Mouse (Mus musculus) midbrain, embryonic 16.5 days (tissue): ENCODE measurements around the gene Lrrc74a. TPM values are rescaled to one million over a fixed set of nuclear protein-coding genes. Genes with fewer than 3 reads are reported as not detected.
A peak's percentile ranks its signal among the peaks of the same experiment; 100 is the strongest.

Source experiments
- ATAC-seq: fragments of 200-750 bp; cut with Nextera tagmentation; 2 replicates; pipeline ENCODE4 v1.8.0; 2017; ENCODE audit warnings: moderate TSS enrichment
- H3K27ac ChIP-seq: fragments of 300-500 bp; sonication (generic); 2 replicates; pipeline ENCODE4 v1.5.1; 2014; ENCODE audit warnings: mild to moderate bottlenecking, low read length, mixed read lengths
- H3K27me3 ChIP-seq: fragments of 300-500 bp; sonication (generic); 2 replicates; pipeline ENCODE4 v1.6.1; 2014; ENCODE audit warnings: low read depth, low read length, mixed read lengths; ENCODE audit not compliant: control insufficient read depth, insufficient read depth
- H3K36me3 ChIP-seq: fragments of 300-500 bp; sonication (generic); 2 replicates; pipeline ENCODE4 v1.6.1; 2014; ENCODE audit warnings: mild to moderate bottlenecking, low read length, moderate library complexity, mixed read lengths; ENCODE audit not compliant: control insufficient read depth, insufficient read depth
- H3K4me1 ChIP-seq: fragments of 300-500 bp; sonication (generic); 2 replicates; pipeline ENCODE4 v1.6.1; 2014; ENCODE audit warnings: mild to moderate bottlenecking, low read length, mixed read lengths; ENCODE audit not compliant: control insufficient read depth, insufficient read depth
- H3K4me2 ChIP-seq: fragments of 300-500 bp; sonication (generic); 2 replicates; pipeline ENCODE4 v1.6.1; 2014; ENCODE audit warnings: mild to moderate bottlenecking, low read length, mixed read lengths
- H3K4me3 ChIP-seq: fragments of 300-500 bp; sonication (generic); 2 replicates; pipeline ENCODE4 v1.5.1; 2014; ENCODE audit warnings: low read depth, mild to moderate bottlenecking, low read length, moderate library complexity, mixed read lengths
- H3K9ac ChIP-seq: fragments of 300-500 bp; sonication (generic); 2 replicates; pipeline ENCODE4 v1.6.1; 2014; ENCODE audit warnings: low read depth, low read length, mixed read lengths
- H3K9me3 ChIP-seq: fragments of 300-500 bp; sonication (generic); replicated peaks from 2 replicates; pipeline ENCODE4 v1.6.1; 2014; ENCODE audit warnings: mild to moderate bottlenecking, low read length, mixed read lengths; ENCODE audit not compliant: control insufficient read depth, poor library complexity, severe bottlenecking
- WGBS: fragments of 180-500 bp; shearing (Covaris S2); extraction: QIAGEN DNeasy Blood & Tissue Kit; methylation state at CpG from one replicate; pipeline ENCODE4 v1.1.7; 2014; 5-methylcytosine and 5-hydroxymethylcytosine counted together
- polyA plus RNA-seq: library from polyadenylated mRNA; unstranded; fragments of >200 nt; fragmentation: Nextera tagmentation; extraction: Ambion mirVana; gene quantifications from 2 replicates; pipeline ENCODE4 v1.2.1, GENCODE M21; 2015

The Lrrc74a gene
- polyA plus RNA-seq, 1 experiment from 2014 or later: not detected

- no peaks in the 10 kb centered on the region for H3K36me3 ChIP-seq
- H3K9me3 ChIP-seq: no peaks in the 10 kb centered on the region
- no peak for ATAC-seq
- H3K4me2 ChIP-seq: no peak overlapping the region
- H3K9ac ChIP-seq: no peak overlapping the region
- H3K4me1 ChIP-seq: peaks cover 97% of the 10 kb centered on the region
- peak overlapping the region; percentile 99 for H3K27ac ChIP-seq
- no peaks in the 10 kb centered on the region for H3K27me3 ChIP-seq
- no peak overlapping the region for H3K4me3 ChIP-seq
- 22% methylated on average over 4 of the region's 4 CpGs for WGBS
Observed at GRCm38 (mm10) chr12:86804308-86804700, 70.1 kb downstream of the Lrrc74a start.

GRCm38 (mm10) chr12:86804857-86805256, 70.7 kb downstream of the Lrrc74a start:
- Histone ChIP-seq H3K9me3 (no peaks in the 10 kb centered on the region; the same call in 1 of the 2 replicates), H3K4me2 (no peak overlapping the region), H3K36me3 (no peaks in the 10 kb centered on the region), H3K27me3 (no peaks in the 10 kb centered on the region), H3K4me1 (peaks cover 94% of the 10 kb centered on the region), H3K9ac (no peak overlapping the region), H3K27ac (peak overlapping the region; percentile 99), H3K4me3 (no peak overlapping the region)
- WGBS: 76% methylated on average over 2 of the region's 2 CpGs
- ATAC-seq: no peak

DNA sequence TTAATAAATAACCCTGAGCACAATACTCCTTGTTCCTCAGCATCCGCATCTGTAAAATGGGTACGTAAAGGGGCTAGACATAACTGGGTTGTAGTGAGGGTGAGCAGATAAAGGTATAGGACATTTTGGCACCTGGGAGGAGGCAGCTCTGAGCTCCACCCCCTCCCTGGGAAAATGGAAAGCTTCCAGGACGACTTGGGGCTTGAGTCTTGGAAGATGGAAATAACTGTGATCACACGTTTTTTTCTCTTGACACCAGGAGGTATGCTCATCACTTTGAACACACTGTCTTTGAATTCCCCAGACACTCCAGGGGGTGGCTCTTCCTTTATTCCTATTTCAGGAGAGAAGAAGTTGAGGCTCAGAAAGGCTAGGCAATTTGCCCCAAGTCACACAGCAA, 71.1 kb downstream of the Lrrc74a start:
- peak overlapping the region; percentile 99 for H3K27ac ChIP-seq
- WGBS: 59% methylated on average over 4 of the region's 4 CpGs
- H3K4me2 ChIP-seq: no peak overlapping the region
- ATAC-seq: no peak
- H3K9me3 ChIP-seq: no peaks in the 10 kb centered on the region; the same call in 1 of the 2 replicates
- H3K4me3 ChIP-seq: no peak overlapping the region
- H3K27me3 ChIP-seq: no peaks in the 10 kb centered on the region
- no peaks in the 10 kb centered on the region for H3K36me3 ChIP-seq
- 0 out of 2 replicates have a peak overlapping the region, but pooled peaks have one; percentile 45 for H3K9ac ChIP-seq
- H3K4me1 ChIP-seq: peaks cover 94% of the 10 kb centered on the region

- Histone ChIP-seq H3K36me3 (no peaks in the 10 kb centered on the region), H3K9me3 (no peaks in the 10 kb centered on the region; the same call in 1 of the 2 replicates), H3K27me3 (no peaks in the 10 kb centered on the region), H3K4me3 (peak overlapping the region; percentile 23; the same call in 1 of the 2 replicates), H3K9ac (peak overlapping the region; percentile 45), H3K4me2 (peak overlapping the region; percentile 55), H3K27ac (peak overlapping the region; percentile 99), H3K4me1 (peaks cover 94% of the 10 kb centered on the region)
- peak; percentile 12 for ATAC-seq
- 3% methylated on average over 18 of the region's 20 CpGs for WGBS
Observed at GRCm38 (mm10) chr12:86806031-86806922, 72.1 kb downstream of the Lrrc74a start.

- WGBS: 8% methylated on average over 5 of the region's 5 CpGs
- ATAC-seq: peak; percentile 86
- Histone ChIP-seq H3K27ac (peak overlapping the region; percentile 99), H3K36me3 (no peaks in the 10 kb centered on the region), H3K4me3 (peak overlapping the region; percentile 23; the same call in 1 of the 2 replicates), H3K9ac (peak overlapping the region; percentile 56), H3K4me1 (peaks cover 93% of the 10 kb centered on the region), H3K27me3 (no peaks in the 10 kb centered on the region), H3K9me3 (no peaks in the 10 kb centered on the region; the same call in 1 of the 2 replicates), H3K4me2 (peak overlapping the region; percentile 55)
Observed at GRCm38 (mm10) chr12:86806923-86807794, 73.0 kb downstream of the Lrrc74a start.

GRCm38 (mm10) chr12:86807795-86808128, 73.6 kb downstream of the Lrrc74a start:
- peak overlapping the region; percentile 99 for H3K27ac ChIP-seq
- H3K4me1 ChIP-seq: peaks cover 92% of the 10 kb centered on the region
- 27% methylated on average over 4 of the region's 4 CpGs for WGBS
- H3K36me3 ChIP-seq: no peaks in the 10 kb centered on the region
- H3K27me3 ChIP-seq: no peaks in the 10 kb centered on the region
- peak overlapping the region; percentile 56 for H3K9ac ChIP-seq
- H3K4me2 ChIP-seq: peak overlapping the region; percentile 55
- ATAC-seq: peak; percentile 13
- H3K9me3 ChIP-seq: no peaks in the 10 kb centered on the region; the same call in 1 of the 2 replicates
- H3K4me3 ChIP-seq: peak overlapping the region; percentile 3; the same call in 1 of the 2 replicates

GRCm38 (mm10) chr12:86808856-86809255, 74.7 kb downstream of the Lrrc74a start:
- Histone ChIP-seq H3K27ac (peak overlapping the region; percentile 99), H3K27me3 (no peaks in the 10 kb centered on the region), H3K9ac (no peak overlapping the region), H3K4me3 (no peak overlapping the region), H3K4me2 (no peak overlapping the region), H3K9me3 (no peaks in the 10 kb centered on the region; the same call in 1 of the 2 replicates), H3K4me1 (peaks cover 85% of the 10 kb centered on the region), H3K36me3 (no peaks in the 10 kb centered on the region)
- no peak for ATAC-seq
- WGBS: 67% methylated on average over 4 of the region's 4 CpGs

- Histone ChIP-seq H3K9ac (no peak overlapping the region), H3K4me1 (peaks cover 80% of the 10 kb centered on the region), H3K4me2 (no peak overlapping the region), H3K9me3 (no peaks in the 10 kb centered on the region; the same call in 1 of the 2 replicates), H3K4me3 (no peak overlapping the region), H3K36me3 (no peaks in the 10 kb centered on the region), H3K27ac (peak overlapping the region; percentile 85), H3K27me3 (no peaks in the 10 kb centered on the region)
- no peak for ATAC-seq
- 90% methylated on average over 1 of the region's 1 CpGs for WGBS
Observed at GRCm38 (mm10) chr12:86810040-86810439, 75.9 kb downstream of the Lrrc74a start.
